Mouse (Mus musculus): ENCODE data around the gene Hoxd4. TPM values are rescaled to one million over a fixed set of nuclear protein-coding genes. Genes with fewer than 3 reads are reported as not detected.

The Hoxd4 gene
- polyA plus RNA-seq, 1 experiment from 2014 or later = 0.39 TPM

GRCm38 (mm10) chr2:74670632-74671188 is 41.0 kb upstream of the Hoxd4 start:
- WGBS = 5% methylated on average over 3 of the region's 3 CpGs

GRCm38 (mm10) chr2:74671847-74672246 is 39.9 kb upstream of the Hoxd4 start:
- H3K27ac ChIP-seq (ENCODE audit: low read length) = no peak overlapping the region
- H3K4me3 ChIP-seq (replicated peaks; ENCODE audit: low read length) = no peak overlapping the region
- WGBS = 14% methylated on average over 5 of the region's 5 CpGs
- no peak for ATAC-seq (ENCODE audit: insufficient read depth, low FRiP score)
- no peak overlapping the region for H3K9ac ChIP-seq (ENCODE audit: low read length)
- no peaks in the 10 kb centered on the region for H3K36me3 ChIP-seq (ENCODE audit: control insufficient read depth, insufficient read depth, low read length)
- H3K4me1 ChIP-seq (ENCODE audit: control insufficient read depth, insufficient read depth, low read length) = peaks cover 14% of the 10 kb centered on the region; the same call in 1 of the 2 replicates
- H3K9me3 ChIP-seq (replicated peaks; ENCODE audit: control insufficient read depth, low read length) = no peaks in the 10 kb centered on the region
- H3K4me2 ChIP-seq (ENCODE audit: low read depth, low read length) = no peak overlapping the region
- H3K27me3 ChIP-seq (ENCODE audit: control insufficient read depth, insufficient read depth, low read length) = peaks cover 96% of the 10 kb centered on the region

More at GRCm38 (mm10) chr2:74670632-74671188, 41.0 kb upstream of the Hoxd4 start:
- H3K36me3 ChIP-seq (ENCODE audit: control insufficient read depth, insufficient read depth, low read length) = no peaks in the 10 kb centered on the region
- H3K4me3 ChIP-seq (replicated peaks; ENCODE audit: low read length) = no peak overlapping the region
- no peak overlapping the region for H3K27ac ChIP-seq (ENCODE audit: low read length)
- ATAC-seq (ENCODE audit: insufficient read depth, low FRiP score) = no peak
- no peak overlapping the region for H3K9ac ChIP-seq (ENCODE audit: low read length)
- peaks cover 95% of the 10 kb centered on the region for H3K27me3 ChIP-seq (ENCODE audit: control insufficient read depth, insufficient read depth, low read length)
- peaks cover 14% of the 10 kb centered on the region; the same call in 1 of the 2 replicates for H3K4me1 ChIP-seq (ENCODE audit: control insufficient read depth, insufficient read depth, low read length)
- H3K9me3 ChIP-seq (replicated peaks; ENCODE audit: control insufficient read depth, low read length) = no peaks in the 10 kb centered on the region
- H3K4me2 ChIP-seq (ENCODE audit: low read depth, low read length) = no peak overlapping the region

- H3K9ac ChIP-seq (ENCODE audit: low read length) = no peak overlapping the region
- peak overlapping the region; percentile 40 for H3K4me3 ChIP-seq (replicated peaks; ENCODE audit: low read length)
- ATAC-seq (ENCODE audit: insufficient read depth, low FRiP score) = peak; percentile 54
- H3K9me3 ChIP-seq (replicated peaks; ENCODE audit: control insufficient read depth, low read length) = no peaks in the 10 kb centered on the region
- 5% methylated on average over 39 of the region's 40 CpGs for WGBS
- H3K36me3 ChIP-seq (ENCODE audit: control insufficient read depth, insufficient read depth, low read length) = no peaks in the 10 kb centered on the region
- H3K27me3 ChIP-seq (ENCODE audit: control insufficient read depth, insufficient read depth, low read length) = peaks cover 96% of the 10 kb centered on the region
- H3K4me2 ChIP-seq (ENCODE audit: low read depth, low read length) = peak overlapping the region; percentile 49
- H3K27ac ChIP-seq (ENCODE audit: low read length) = no peak overlapping the region
- H3K4me1 ChIP-seq (ENCODE audit: control insufficient read depth, insufficient read depth, low read length) = peaks cover 13% of the 10 kb centered on the region; the same call in 1 of the 2 replicates
These were observed 39.0 kb upstream of the Hoxd4 start for GRCm38 (mm10) chr2:74672481-74673362.

GRCm38 (mm10) chr2:74673835-74674425 is 37.8 kb upstream of the Hoxd4 start:
- H3K36me3 ChIP-seq (ENCODE audit: control insufficient read depth, insufficient read depth, low read length) = no peaks in the 10 kb centered on the region
- no peak overlapping the region for H3K9ac ChIP-seq (ENCODE audit: low read length)
- H3K27me3 ChIP-seq (ENCODE audit: control insufficient read depth, insufficient read depth, low read length) = peaks cover 95% of the 10 kb centered on the region
- H3K4me1 ChIP-seq (ENCODE audit: control insufficient read depth, insufficient read depth, low read length) = 0 out of 2 replicates have a peak, but pooled peaks cover 4% of the 10 kb centered on the region
- no peak overlapping the region for H3K4me3 ChIP-seq (replicated peaks; ENCODE audit: low read length)
- H3K9me3 ChIP-seq (replicated peaks; ENCODE audit: control insufficient read depth, low read length) = no peaks in the 10 kb centered on the region
- 3% methylated on average over 24 of the region's 24 CpGs for WGBS
- H3K4me2 ChIP-seq (ENCODE audit: low read depth, low read length) = no peak overlapping the region
- no peak overlapping the region for H3K27ac ChIP-seq (ENCODE audit: low read length)
- ATAC-seq (ENCODE audit: insufficient read depth, low FRiP score) = no peak

- H3K27ac ChIP-seq (ENCODE audit: low read length) = no peak within 1 kb of the TSS
- no peaks in the 10 kb centered on the region for H3K9me3 ChIP-seq (replicated peaks; ENCODE audit: control insufficient read depth, low read length)
- peaks cover 95% of the 10 kb centered on the region for H3K27me3 ChIP-seq (ENCODE audit: control insufficient read depth, insufficient read depth, low read length)
- no peak within 1 kb of the TSS for H3K9ac ChIP-seq (ENCODE audit: low read length)
- no peak within 1 kb of the TSS for H3K4me3 ChIP-seq (replicated peaks; ENCODE audit: low read length)
- WGBS = 3% methylated on average over 47 of the region's 47 CpGs
- 0 out of 2 replicates have a peak, but pooled peaks cover 4% of the 10 kb centered on the region for H3K4me1 ChIP-seq (ENCODE audit: control insufficient read depth, insufficient read depth, low read length)
- H3K36me3 ChIP-seq (ENCODE audit: control insufficient read depth, insufficient read depth, low read length) = no peaks in the 10 kb centered on the region
- H3K4me2 ChIP-seq (ENCODE audit: low read depth, low read length) = no peak within 1 kb of the TSS
- no peak for ATAC-seq (ENCODE audit: insufficient read depth, low FRiP score)
These were observed 36.7 kb upstream of the Hoxd4 start, which contains the start of gene Hoxd12 for GRCm38 (mm10) chr2:74674881-74675665. Hoxd12 (plus strand) TSS chr2:74675013.

- no peak for ATAC-seq (ENCODE audit: insufficient read depth, low FRiP score)
- no peak overlapping the region for H3K9ac ChIP-seq (ENCODE audit: low read length)
- no peak overlapping the region for H3K4me3 ChIP-seq (replicated peaks; ENCODE audit: low read length)
- no peaks in the 10 kb centered on the region for H3K9me3 ChIP-seq (replicated peaks; ENCODE audit: control insufficient read depth, low read length)
- no peak overlapping the region for H3K27ac ChIP-seq (ENCODE audit: low read length)
- WGBS = 6% methylated on average over 24 of the region's 24 CpGs
- H3K4me2 ChIP-seq (ENCODE audit: low read depth, low read length) = no peak overlapping the region
- no peaks in the 10 kb centered on the region for H3K36me3 ChIP-seq (ENCODE audit: control insufficient read depth, insufficient read depth, low read length)
- peaks cover 98% of the 10 kb centered on the region for H3K27me3 ChIP-seq (ENCODE audit: control insufficient read depth, insufficient read depth, low read length)
- 0 out of 2 replicates have a peak, but pooled peaks cover 4% of the 10 kb centered on the region for H3K4me1 ChIP-seq (ENCODE audit: control insufficient read depth, insufficient read depth, low read length)
These were observed 36.0 kb upstream of the Hoxd4 start for GRCm38 (mm10) chr2:74675666-74676282.

GRCm38 (mm10) chr2:74676376-74677052 is 35.2 kb upstream of the Hoxd4 start:
- no peak overlapping the region for H3K9ac ChIP-seq (ENCODE audit: low read length)
- H3K4me3 ChIP-seq (replicated peaks; ENCODE audit: low read length) = no peak overlapping the region
- WGBS = 7% methylated on average over 9 of the region's 9 CpGs
- peaks cover 98% of the 10 kb centered on the region for H3K27me3 ChIP-seq (ENCODE audit: control insufficient read depth, insufficient read depth, low read length)
- H3K27ac ChIP-seq (ENCODE audit: low read length) = no peak overlapping the region
- no peaks in the 10 kb centered on the region for H3K9me3 ChIP-seq (replicated peaks; ENCODE audit: control insufficient read depth, low read length)
- no peak for ATAC-seq (ENCODE audit: insufficient read depth, low FRiP score)
- H3K4me1 ChIP-seq (ENCODE audit: control insufficient read depth, insufficient read depth, low read length) = 0 out of 2 replicates have a peak, but pooled peaks cover 4% of the 10 kb centered on the region
- H3K4me2 ChIP-seq (ENCODE audit: low read depth, low read length) = no peak overlapping the region
- no peaks in the 10 kb centered on the region for H3K36me3 ChIP-seq (ENCODE audit: control insufficient read depth, insufficient read depth, low read length)

- H3K27me3 ChIP-seq (ENCODE audit: control insufficient read depth, insufficient read depth, low read length) = peaks cover 98% of the 10 kb centered on the region
- 15% methylated on average over 2 of the region's 2 CpGs for WGBS
- H3K4me1 ChIP-seq (ENCODE audit: control insufficient read depth, insufficient read depth, low read length) = peaks cover 9% of the 10 kb centered on the region; the same call in 1 of the 2 replicates
- no peak overlapping the region for H3K4me2 ChIP-seq (ENCODE audit: low read depth, low read length)
- ATAC-seq (ENCODE audit: insufficient read depth, low FRiP score) = no peak
- H3K36me3 ChIP-seq (ENCODE audit: control insufficient read depth, insufficient read depth, low read length) = no peaks in the 10 kb centered on the region
- no peaks in the 10 kb centered on the region for H3K9me3 ChIP-seq (replicated peaks; ENCODE audit: control insufficient read depth, low read length)
- H3K27ac ChIP-seq (ENCODE audit: low read length) = no peak overlapping the region
- no peak overlapping the region for H3K4me3 ChIP-seq (replicated peaks; ENCODE audit: low read length)
- no peak overlapping the region for H3K9ac ChIP-seq (ENCODE audit: low read length)
These were observed 34.6 kb upstream of the Hoxd4 start for GRCm38 (mm10) chr2:74677106-74677505.

Measured in stomach, embryonic 16.5 days (tissue).